Mouse (Mus musculus): ENCODE measurements around the gene Eif5a.

DNA sequence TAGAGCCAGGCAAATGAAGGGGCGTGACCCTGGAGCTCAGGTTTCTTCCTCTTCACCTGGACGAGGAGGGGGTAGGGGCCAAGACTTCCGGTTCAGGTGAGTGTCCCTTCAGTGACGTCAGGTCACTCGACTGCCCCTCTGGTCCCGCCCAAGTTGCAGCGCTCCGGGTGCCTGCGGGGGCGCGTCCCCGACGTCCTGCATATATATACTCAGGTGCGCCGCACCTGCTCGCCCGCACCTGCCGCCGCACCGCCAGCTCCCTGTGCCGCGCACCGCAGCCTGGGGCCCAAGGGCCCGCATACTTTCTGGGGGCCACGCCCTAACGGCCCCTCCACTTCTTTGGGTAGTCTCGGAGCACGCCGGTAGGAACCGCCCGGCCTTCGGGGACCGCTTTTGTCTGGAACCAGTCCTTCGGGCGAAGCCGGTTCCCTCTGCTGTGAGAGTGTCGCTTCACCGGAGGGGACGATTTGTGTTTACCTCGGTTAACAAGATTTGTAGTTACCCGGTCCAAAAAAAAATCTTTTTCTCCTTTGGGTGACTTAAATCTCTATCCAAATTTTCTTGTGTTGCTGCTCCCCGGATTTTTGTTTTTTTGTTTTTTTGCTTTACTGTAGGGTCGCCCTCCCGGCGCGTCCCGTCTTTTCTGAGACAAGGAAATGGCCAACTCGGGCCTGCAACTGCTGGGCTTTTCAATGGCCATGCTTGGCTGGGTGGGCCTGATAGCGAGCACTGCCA, 43.7 kb upstream of the Eif5a start:
- TF ChIP-seq CTCF (IDR thresholded peaks at IDR 0.05; ENCODE audit: control insufficient read depth, insufficient read depth, low read length) (no peak), POLR2A (IDR thresholded peaks at IDR 0.05; ENCODE audit: borderline replicate concordance, control insufficient read depth, low read depth, low read length) (no peak)
